Mouse (Mus musculus): ENCODE measurements around the gene Rnf222.

DNA sequence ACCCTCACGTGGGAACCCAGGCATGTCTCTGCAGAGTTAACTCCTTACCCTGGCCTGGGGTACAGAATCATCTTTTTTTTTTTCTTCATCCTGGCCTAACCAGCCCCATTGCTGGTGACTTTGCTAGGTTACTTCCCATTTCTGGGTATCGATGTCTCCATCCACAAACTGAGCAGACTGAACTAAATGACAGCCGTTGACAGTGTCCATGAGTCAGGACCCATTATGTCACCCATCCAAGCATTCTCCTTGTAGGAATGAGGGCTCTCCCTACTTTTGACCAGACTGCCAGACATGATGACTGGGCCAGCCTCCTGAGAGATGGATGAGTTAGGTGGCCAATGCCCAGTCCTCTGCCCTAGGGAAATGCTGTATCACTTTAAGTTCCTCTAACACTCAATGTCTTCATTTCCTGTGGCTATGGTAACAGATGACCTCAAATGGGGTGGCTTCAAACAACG, 24.7 kb upstream of the Rnf222 start:
- TF ChIP-seq CTCF (IDR thresholded peaks at IDR 0.05; ENCODE audit: control insufficient read depth, insufficient read depth, insufficient replicate concordance, low read depth, low read length) (no peak), POLR2A (IDR thresholded peaks at IDR 0.05; ENCODE audit: control insufficient read depth, low read depth, low read length) (no peak)
